Mouse (Mus musculus): ENCODE measurements around the gene Smarcc2.

- TF ChIP-seq GATA1 (IDR thresholded peaks at IDR 0.05; ENCODE audit: low read length) (no peak), TAL1 (IDR thresholded peaks at IDR 0.05; ENCODE audit: low read length) (no peak)
Measured at GRCm38 (mm10) chr10:128508260-128508659, 49.2 kb downstream of the Smarcc2 start.
